Mouse (Mus musculus) CH12.LX (cell line): ENCODE results near the gene Ctdspl. TPM values are rescaled to one million over a fixed set of nuclear protein-coding genes. Genes with fewer than 3 reads are reported as not detected.

Source experiments
- DNase-seq: peaks from one replicate; pipeline ENCODE4 v3.0.0-alpha.2; 2013; ENCODE audit errors: extremely low read depth
- H3K27ac ChIP-seq: 2 replicates; pipeline ENCODE4 v1.5.1; 2012; ENCODE audit warnings: low read depth, mild to moderate bottlenecking, control low read depth, moderate library complexity; ENCODE audit not compliant: insufficient read depth
- H3K27me3 ChIP-seq: replicated peaks from 2 replicates; pipeline ENCODE3; 2012; ENCODE audit warnings: inconsistent platforms
- H3K36me3 ChIP-seq, 2 experiments: replicated peaks in 1 of 2; 2 replicates each; pipeline versions ENCODE3 to v1.6.1; 2012; ENCODE audit warnings: inconsistent platforms in 1 of 2, low read length in 1 of 2, mild to moderate bottlenecking in 1 of 2, mixed read lengths in 1 of 2, moderate library complexity in 1 of 2; ENCODE audit not compliant: control insufficient read depth in 1 of 2, insufficient read depth in 1 of 2
- H3K4me1 ChIP-seq, 2 experiments: 2 replicates each; pipeline ENCODE4 v1.6.1; 2012; ENCODE audit warnings: inconsistent platforms in 1 of 2, moderate library complexity in 1 of 2; ENCODE audit not compliant: insufficient read depth in 2 of 2, control insufficient read depth in 1 of 2
- H3K4me2 ChIP-seq: 2 replicates; pipeline ENCODE4 v1.6.1; 2012; ENCODE audit warnings: low read depth, mild to moderate bottlenecking, control low read depth; ENCODE audit not compliant: poor library complexity, insufficient read depth, severe bottlenecking
- H3K4me3 ChIP-seq, 3 experiments: fragments of 150-350 bp in 1 of 3; sonication (generic) in 1 of 3; replicated peaks in 1 of 3; 2 replicates each; pipeline versions ENCODE3 to v1.5.1; 2011 to 2012; ENCODE audit warnings: low read depth in 2 of 3, low read length in 2 of 3, mild to moderate bottlenecking in 2 of 3, moderate library complexity in 2 of 3, control low read depth in 1 of 3, improper control_type of control experiment in 1 of 3, inconsistent platforms in 1 of 3, mixed read lengths in 1 of 3; ENCODE audit not compliant: poor library complexity in 1 of 3
- H3K79me2 ChIP-seq: replicated peaks from 2 replicates; pipeline ENCODE4 v1.6.1; 2012; ENCODE audit warnings: mild to moderate bottlenecking, moderate library complexity; ENCODE audit not compliant: control insufficient read depth, poor library complexity, insufficient read depth, severe bottlenecking; ENCODE audit errors: extremely low read depth
- H3K9ac ChIP-seq: 2 replicates; pipeline ENCODE4 v1.6.1; 2012; ENCODE audit warnings: low read depth, mild to moderate bottlenecking, control low read depth, moderate library complexity; ENCODE audit not compliant: insufficient read depth
- H3K9me3 ChIP-seq: replicated peaks from 2 replicates; pipeline ENCODE3; 2012; ENCODE audit warnings: low read length, inconsistent platforms, mixed read lengths
- CHD1 ChIP-seq: IDR thresholded peaks from 2 replicates; pipeline ENCODE4 v1.6.1; 2012; ENCODE audit warnings: low read depth, low read length, improper control_type of control experiment, inconsistent platforms
- CHD2 ChIP-seq: IDR thresholded peaks from 2 replicates; pipeline ENCODE4 v1.6.1; 2011; ENCODE audit warnings: low read length, improper control_type of control experiment
- E2F4 ChIP-seq: IDR thresholded peaks from 2 replicates; pipeline ENCODE4 v1.6.1; 2011; ENCODE audit warnings: low read depth, low read length, improper control_type of control experiment; ENCODE audit not compliant: insufficient replicate concordance
- ELF1 ChIP-seq: IDR thresholded peaks from 2 replicates; pipeline ENCODE4 v1.6.1; 2014; ENCODE audit warnings: low read depth, mild to moderate bottlenecking, inconsistent platforms, low read length, improper control_type of control experiment
- EP300 ChIP-seq: IDR thresholded peaks from 2 replicates; pipeline ENCODE4 v1.6.1; 2011; ENCODE audit warnings: low read length, improper control_type of control experiment
- GABPA ChIP-seq: IDR thresholded peaks from 2 replicates; pipeline ENCODE4 v1.6.1; 2012; ENCODE audit warnings: low read depth, low read length, improper control_type of control experiment, inconsistent platforms; ENCODE audit not compliant: insufficient replicate concordance
- IRF4 ChIP-seq: IDR thresholded peaks from 2 replicates; pipeline ENCODE4 v1.6.1; 2014; ENCODE audit warnings: low read depth, mild to moderate bottlenecking, inconsistent platforms, low read length, improper control_type of control experiment
- MAFK ChIP-seq: IDR thresholded peaks from 2 replicates; pipeline ENCODE4 v1.6.1; 2011; ENCODE audit warnings: low read length, improper control_type of control experiment; ENCODE audit not compliant: insufficient replicate concordance
- MAX ChIP-seq: IDR thresholded peaks from 2 replicates; pipeline ENCODE4 v1.6.1; 2011; ENCODE audit warnings: low read length, improper control_type of control experiment
- MYC ChIP-seq: IDR thresholded peaks from 2 replicates; pipeline ENCODE4 v1.6.1; 2011; ENCODE audit warnings: low read depth, mild to moderate bottlenecking, improper control_type of control experiment, low read length
- NELFE ChIP-seq: IDR thresholded peaks from 2 replicates; pipeline ENCODE4 v1.6.1; 2011; ENCODE audit warnings: low read depth, low read length, improper control_type of control experiment
- PAX5 ChIP-seq: IDR thresholded peaks from 2 replicates; pipeline ENCODE4 v1.6.1; 2012; ENCODE audit warnings: low read length, inconsistent platforms, mixed read lengths
- POLR2A ChIP-seq: IDR thresholded peaks from 2 replicates; pipeline ENCODE4 v1.6.1; 2011; ENCODE audit warnings: low read depth, mild to moderate bottlenecking, improper control_type of control experiment, low read length
- RAD21 ChIP-seq: IDR thresholded peaks from 2 replicates; pipeline ENCODE4 v1.6.1; 2011; ENCODE audit warnings: low read depth, mild to moderate bottlenecking, low read length, improper control_type of control experiment, moderate library complexity
- SIN3A ChIP-seq: IDR thresholded peaks from 2 replicates; pipeline ENCODE4 v1.6.1; 2012; ENCODE audit warnings: low read length, improper control_type of control experiment, inconsistent platforms
- SMC3 ChIP-seq: IDR thresholded peaks from 2 replicates; pipeline ENCODE4 v1.6.1; 2011; ENCODE audit warnings: low read depth, low read length, improper control_type of control experiment
- TBP ChIP-seq: conservative IDR thresholded peaks from 2 replicates; pipeline ENCODE4 v1.6.1; 2011; ENCODE audit warnings: low read depth, low read length, improper control_type of control experiment
- USF1 ChIP-seq: IDR thresholded peaks from 2 replicates; pipeline ENCODE4 v1.6.1; 2014; ENCODE audit warnings: low read depth, mild to moderate bottlenecking, inconsistent platforms, low read length, improper control_type of control experiment
- USF2 ChIP-seq: conservative IDR thresholded peaks from 2 replicates; pipeline ENCODE4 v1.6.1; 2011; ENCODE audit warnings: low read depth, low read length, improper control_type of control experiment
- ZMIZ1 ChIP-seq: IDR thresholded peaks from 2 replicates; pipeline ENCODE4 v1.6.1; 2012; ENCODE audit warnings: low read depth, mild to moderate bottlenecking, inconsistent platforms, low read length, improper control_type of control experiment
- dilution Hi-C: fragments of 300-500 bp; cut with MboI; formaldehyde crosslinking; loops from 2 replicates; pipeline ENCODE4 v1.14.3; 2020; ENCODE audit warnings: low sequenced_read_pairs; ENCODE audit not compliant: extremely low pct_unique_long_range_greater_than_20kb, extremely low pct_ligation_motif_present
- in situ Hi-C: fragments of 300-500 bp; cut with MboI; formaldehyde crosslinking; loops from 3 replicates; pipeline ENCODE4 v1.14.3; 2019; ENCODE audit warnings: low sequenced_read_pairs, low pct_ligation_motif_present, low pct_unique_long_range_greater_than_20kb, mixed read lengths
- polyA plus RNA-seq: library from polyadenylated mRNA; unstranded; fragments of >175 nt; gene quantifications from 2 replicates; pipeline ENCODE4 v1.2.1, GENCODE M21; 2012; ENCODE audit warnings: low read depth; ENCODE audit not compliant: insufficient read length
- total RNA-seq, 2 experiments: library from RNA; depleted of rRNA; stranded (reverse); fragments of 300-350 nt in 1 of 2; fragments of >200 nt in 1 of 2; gene quantifications; 2 replicates each; pipeline ENCODE4 v1.2.3; 2012 to 2014

The Ctdspl gene
- total and polyA plus RNA-seq, 3 experiments, result not detected

GRCm38 (mm10) chr9:119051158-119051557 is 124.9 kb downstream of the Ctdspl start:
- Histone ChIP-seq H3K4me3 (no peak overlapping the region), H3K4me2 (no peak overlapping the region), H3K27ac (no peak overlapping the region), H3K9me3 (no peaks in the 10 kb centered on the region), H3K4me1 (peaks cover 0 to 6% of the 10 kb centered on the region in 2 experiments; a peak in 1 of 4 replicates), H3K27me3 (peaks cover 77% of the 10 kb centered on the region), H3K36me3 (no peaks in the 10 kb centered on the region), H3K79me2 (no peaks in the 10 kb centered on the region), H3K9ac (no peak overlapping the region)
- no peak for DNase-seq
- dilution Hi-C loops, result no loop called here
- in situ Hi-C loops, result loop anchor here (25.0 kb wide), 1 partner anchor 464 kb away; no protein-coding TSS in a partner anchor
- no peak for TF ChIP-seq MAX
- TF ChIP-seq EP300, result no peak
- no peak for TF ChIP-seq SMC3
- no peak for TF ChIP-seq RAD21
- no peak for TF ChIP-seq PAX5
- no peak for TF ChIP-seq USF1

GRCm38 (mm10) chr9:119052154-119052944 is 126.1 kb downstream of the Ctdspl start, which contains the start of gene Vill:
Vill (plus strand) TSS chr9:119052778.
- no peaks in the 10 kb centered on the region for H3K9me3 ChIP-seq
- DNase-seq, result no peak
- H3K27ac ChIP-seq, result no peak within 1 kb of the TSS
- peaks cover 79% of the 10 kb centered on the region for H3K27me3 ChIP-seq
- peaks cover 0 to 6% of the 10 kb centered on the region in 2 experiments; a peak in 1 of 4 replicates for H3K4me1 ChIP-seq
- no peak for TF ChIP-seq GABPA
- no peak within 1 kb of the TSS for H3K4me2 ChIP-seq
- H3K79me2 ChIP-seq, result no peaks in the 10 kb centered on the region
- no peak within 1 kb of the TSS for H3K4me3 ChIP-seq
- no peaks in the 10 kb centered on the region for H3K36me3 ChIP-seq
- H3K9ac ChIP-seq, result no peak within 1 kb of the TSS
- in situ Hi-C loops, result loop anchor here (25.0 kb wide), 1 partner anchor 465 kb away; no protein-coding TSS in a partner anchor
- dilution Hi-C loops, result no loop called here

GRCm38 (mm10) chr9:119053964-119054576 is 127.8 kb downstream of the Ctdspl start:
- Histone ChIP-seq H3K9ac (no peak overlapping the region), H3K4me1 (0 out of 4 replicates have a peak, but pooled peaks cover 0 to under 1% of the 10 kb centered on the region in 2 experiments), H3K4me3 (no peak overlapping the region), H3K36me3 (no peaks in the 10 kb centered on the region), H3K4me2 (no peak overlapping the region), H3K9me3 (no peaks in the 10 kb centered on the region), H3K27me3 (peaks cover 85% of the 10 kb centered on the region), H3K79me2 (no peaks in the 10 kb centered on the region), H3K27ac (no peak overlapping the region)
- no peak for TF ChIP-seq ELF1
- no peak for TF ChIP-seq MAX
- TF ChIP-seq E2F4, result no peak
- no peak for TF ChIP-seq ZMIZ1
- TF ChIP-seq EP300, result no peak
- TF ChIP-seq NELFE, result no peak
- TF ChIP-seq GABPA, result no peak
- no peak for TF ChIP-seq CHD2
- no peak for TF ChIP-seq POLR2A
- TF ChIP-seq SIN3A, result no peak
- no peak for TF ChIP-seq TBP
- TF ChIP-seq SMC3, result no peak
- TF ChIP-seq PAX5, result no peak
- TF ChIP-seq USF2, result no peak
- no peak for TF ChIP-seq IRF4
- TF ChIP-seq CHD1, result no peak
- no peak for TF ChIP-seq MAFK
- no peak for TF ChIP-seq MYC
- DNase-seq, result no peak
- dilution Hi-C loops, result no loop called here
- in situ Hi-C loops, result loop anchor here (25.0 kb wide), 1 partner anchor 467 kb away; no protein-coding TSS in a partner anchor
